Mouse (Mus musculus) erythroblast, embryonic 14.5 days (primary cell): ENCODE data around the gene Cyp2ab1.

Source experiments
- GATA1 ChIP-seq: IDR thresholded peaks from 2 replicates; pipeline ENCODE4 v1.6.1; 2012; ENCODE audit warnings: low read length, inconsistent platforms, mixed read lengths
- TAL1 ChIP-seq: IDR thresholded peaks from 3 replicates; pipeline ENCODE4 v1.6.1; 2012; ENCODE audit warnings: low read length, inconsistent platforms, mixed read lengths

- no peak for TF ChIP-seq TAL1
- TF ChIP-seq GATA1, result no peak
Observed at GRCm38 (mm10) chr16:20280238-20280637, 45.0 kb downstream of the Cyp2ab1 start.
